Mouse (Mus musculus): ENCODE results near the gene Insl6.

GRCm38 (mm10) chr19:29323416-29324049 is 1.6 kb downstream of the Insl6 start:
- TF ChIP-seq EP300 (optimal IDR thresholded peaks at IDR 0.05) (no peak), CTCF (IDR thresholded peaks at IDR 0.05; ENCODE audit: low read depth) (no peak)

Measured in stomach, postnatal 0 days (tissue).